Mouse (Mus musculus): ENCODE measurements around the gene Gm21861. TPM values are rescaled to one million over a fixed set of nuclear protein-coding genes. Genes with fewer than 3 reads are reported as not detected.

The Gm21861 gene
- not detected for polyA plus RNA-seq (2017; shearing (Covaris generic))

DNA sequence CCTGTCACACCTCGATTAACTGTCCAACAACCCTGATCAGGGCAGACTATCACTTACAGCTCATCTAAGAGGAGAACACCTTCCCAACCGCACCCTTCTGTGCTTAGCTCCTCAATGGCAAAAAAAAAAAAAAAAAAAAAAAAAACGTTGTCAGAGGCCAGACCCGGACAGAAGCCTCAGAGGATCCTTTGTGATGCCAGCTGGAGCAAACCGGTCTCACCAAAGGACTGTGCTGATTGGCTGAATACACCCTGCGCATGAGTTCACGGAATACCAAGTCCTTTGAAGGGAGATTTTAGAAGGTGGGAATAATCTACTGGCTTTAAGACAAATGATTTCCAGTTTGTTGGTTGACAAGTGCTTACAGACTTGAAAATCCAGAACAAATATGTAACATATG, at the start of gene Gm21861:
Gene Gm21861 (minus strand): TSS at position 101 of the 400 bp plus-strand sequence.

Data from activated CD4-positive, CD25-positive, alpha-beta regulatory T cell (primary cell).